Mouse (Mus musculus) right cerebral cortex, adult 18-20 months (tissue): Measurements from ENCODE around the gene Bag5.
"Not testable (repeated sequence)": the region's sequence is repeated elsewhere in the genome, so short reads cannot be mapped to it uniquely, and the experiment has no call there.

Experiments
- DNase-seq: peaks from one replicate; pipeline ENCODE4 v3.0.0; 2022; ENCODE audit warnings: mixed read lengths

The Bag5 gene

GRCm38 (mm10) chr12:111734912-111735311 lies 21.9 kb upstream of the Bag5 start:
- no peak for DNase-seq

GRCm38 (mm10) chr12:111732921-111733320 lies 19.9 kb upstream of the Bag5 start:
- DNase-seq: no peak

GRCm38 (mm10) chr12:111731822-111732807 lies 19.1 kb upstream of the Bag5 start:
- DNase-seq: peak; percentile 91

GRCm38 (mm10) chr12:111727956-111728355 lies 14.9 kb upstream of the Bag5 start:
- DNase-seq: no peak

- peak; percentile 69 for DNase-seq
These were observed 13.0 kb upstream of the Bag5 start for GRCm38 (mm10) chr12:111726122-111726463.

GRCm38 (mm10) chr12:111725338-111726121 lies 12.5 kb upstream of the Bag5 start:
- peak; percentile 76 for DNase-seq

- no peak for DNase-seq
These were observed 11.7 kb upstream of the Bag5 start for GRCm38 (mm10) chr12:111724638-111725337.

GRCm38 (mm10) chr12:111722654-111723053 lies 9.6 kb upstream of the Bag5 start:
- DNase-seq: no peak

GRCm38 (mm10) chr12:111720222-111720621 lies 7.2 kb upstream of the Bag5 start:
- DNase-seq: no peak

GRCm38 (mm10) chr12:111718656-111719055 lies 5.6 kb upstream of the Bag5 start:
- no peak for DNase-seq

- no peak for DNase-seq
These were observed 3.4 kb upstream of the Bag5 start for GRCm38 (mm10) chr12:111716505-111716904.

- DNase-seq: not testable (repeated sequence)
These were observed 823 bp upstream of the Bag5 start for GRCm38 (mm10) chr12:111713880-111714279.

- DNase-seq: no peak
These were observed 581 bp downstream of the Bag5 start for GRCm38 (mm10) chr12:111712476-111712875.

GRCm38 (mm10) chr12:111710091-111710490 lies 3.0 kb downstream of the Bag5 start:
- no peak for DNase-seq

- DNase-seq: no peak
These were observed 4.9 kb downstream of the Bag5 start for GRCm38 (mm10) chr12:111708181-111708580.

- DNase-seq: no peak
These were observed 7.7 kb downstream of the Bag5 start for GRCm38 (mm10) chr12:111705186-111705973.

GRCm38 (mm10) chr12:111704609-111705008 lies 8.4 kb downstream of the Bag5 start:
- no peak for DNase-seq

GRCm38 (mm10) chr12:111703301-111703700 lies 9.8 kb downstream of the Bag5 start:
- no peak for DNase-seq

GRCm38 (mm10) chr12:111700920-111701458 lies 12.1 kb downstream of the Bag5 start:
- DNase-seq: peak; percentile 84

- peak; percentile 76 for DNase-seq
These were observed 13.5 kb downstream of the Bag5 start for GRCm38 (mm10) chr12:111699542-111699941.

GRCm38 (mm10) chr12:111698346-111698913 lies 14.6 kb downstream of the Bag5 start:
- DNase-seq: no peak

GRCm38 (mm10) chr12:111697708-111698107 lies 15.3 kb downstream of the Bag5 start:
- no peak for DNase-seq
